Mouse (Mus musculus) liver, adult 2 months (tissue): ENCODE data around the gene Nes. TPM values are rescaled to one million over a fixed set of nuclear protein-coding genes. Genes with fewer than 3 reads are reported as not detected.

ENCODE experiments used
- DNase-seq: peaks from one replicate; pipeline ENCODE4 v3.0.0-alpha.2; 2011; ENCODE audit warnings: low read depth, low spot score; ENCODE audit errors: extremely low read depth
- H3K27ac ChIP-seq: fragments of 200-500 bp; replicated peaks from 2 replicates; pipeline ENCODE4 v1.5.1; 2012; ENCODE audit warnings: low read depth, mild to moderate bottlenecking, control low read depth, inconsistent platforms, low read length; ENCODE audit not compliant: insufficient read depth
- H3K27me3 ChIP-seq: fragments of 200-500 bp; 2 replicates; pipeline ENCODE4 v1.6.1; 2012; ENCODE audit warnings: mild to moderate bottlenecking, moderate library complexity, low read length, inconsistent platforms; ENCODE audit not compliant: control insufficient read depth, insufficient read depth
- H3K36me3 ChIP-seq: fragments of 200-500 bp; 2 replicates; pipeline ENCODE4 v1.6.1; 2012; ENCODE audit warnings: low read length, inconsistent platforms; ENCODE audit not compliant: control insufficient read depth, insufficient read depth
- H3K4me1 ChIP-seq: fragments of 200-500 bp; 2 replicates; pipeline ENCODE4 v1.6.1; 2011; ENCODE audit warnings: low read length; ENCODE audit not compliant: control insufficient read depth, insufficient read depth
- H3K4me3 ChIP-seq: fragments of 200-500 bp; 2 replicates; pipeline ENCODE4 v1.5.1; 2011; ENCODE audit warnings: low read depth, mild to moderate bottlenecking, control low read depth, low read length, moderate library complexity; ENCODE audit not compliant: insufficient read depth
- H3K79me2 ChIP-seq: fragments of 200-500 bp; 2 replicates; pipeline ENCODE4 v1.6.1; 2012; ENCODE audit warnings: inconsistent platforms, mild to moderate bottlenecking, low read length, moderate library complexity; ENCODE audit not compliant: control insufficient read depth, insufficient read depth
- H3K9ac ChIP-seq: fragments of 200-500 bp; 2 replicates; pipeline ENCODE4 v1.6.1; 2012; ENCODE audit warnings: low read depth, mild to moderate bottlenecking, control low read depth, inconsistent platforms, low read length
- CTCF ChIP-seq: fragments of 200-500 bp; IDR thresholded peaks from 2 replicates; pipeline ENCODE4 v1.5.1; 2011; ENCODE audit warnings: low read depth, low read length, control low read depth
- POLR2A ChIP-seq: fragments of 200-500 bp; IDR thresholded peaks from 2 replicates; pipeline ENCODE4 v1.6.1; 2011; ENCODE audit warnings: low read length, control low read depth; ENCODE audit not compliant: insufficient read depth; ENCODE audit errors: extremely low read depth
- WGBS: fragments of 180-500 bp; shearing (Covaris S2); methylation state at CpG from one replicate; pipeline ENCODE4 v1.1.7; 2018; 5-methylcytosine and 5-hydroxymethylcytosine counted together
- polyA plus RNA-seq: library from polyadenylated mRNA; depleted of rRNA; stranded (reverse); fragments of >200 nt; gene quantifications from 2 replicates; pipeline ENCODE4 v1.2.3, GENCODE M21; 2012
- total RNA-seq: library from RNA; depleted of rRNA; stranded (reverse); fragments of >200 nt; gene quantifications from 2 replicates; pipeline ENCODE4 v1.2.3, GENCODE M21; 2014

Nes gene
- total and polyA plus RNA-seq, 2 experiments: 0.53 to 0.65 TPM

DNA sequence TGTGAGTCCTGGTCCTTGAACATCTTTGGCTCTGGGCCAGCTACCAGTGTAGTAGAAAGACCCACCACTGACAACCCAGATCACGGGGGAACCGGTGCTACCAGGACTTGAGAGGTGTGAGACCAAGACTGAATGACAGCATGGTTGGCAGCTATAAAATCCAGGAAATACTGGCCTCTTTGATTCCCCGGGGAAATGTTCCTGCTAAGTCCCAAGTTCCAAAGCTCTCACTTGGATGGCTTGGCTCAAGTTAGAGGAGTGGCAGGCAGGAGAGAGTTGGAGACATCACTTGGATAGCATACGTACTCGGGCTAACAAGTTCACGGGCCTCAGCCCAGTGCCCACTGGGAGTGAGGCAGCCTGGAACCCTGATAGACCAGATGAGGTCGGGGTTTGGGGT is 27.3 kb upstream of the Nes start:
- H3K79me2 ChIP-seq: no peaks in the 10 kb centered on the region
- H3K36me3 ChIP-seq: peaks cover 32% of the 10 kb centered on the region
- peaks cover 7% of the 10 kb centered on the region; the same call in 1 of the 2 replicates for H3K27me3 ChIP-seq
- H3K4me3 ChIP-seq: no peak overlapping the region
- H3K4me1 ChIP-seq: peaks cover 6% of the 10 kb centered on the region
- no peak overlapping the region for H3K9ac ChIP-seq
- H3K27ac ChIP-seq: no peak overlapping the region
- no peak for DNase-seq
- WGBS: 81% methylated on average over 7 of the region's 7 CpGs
- no peak for TF ChIP-seq CTCF
- no peak for TF ChIP-seq POLR2A

DNA sequence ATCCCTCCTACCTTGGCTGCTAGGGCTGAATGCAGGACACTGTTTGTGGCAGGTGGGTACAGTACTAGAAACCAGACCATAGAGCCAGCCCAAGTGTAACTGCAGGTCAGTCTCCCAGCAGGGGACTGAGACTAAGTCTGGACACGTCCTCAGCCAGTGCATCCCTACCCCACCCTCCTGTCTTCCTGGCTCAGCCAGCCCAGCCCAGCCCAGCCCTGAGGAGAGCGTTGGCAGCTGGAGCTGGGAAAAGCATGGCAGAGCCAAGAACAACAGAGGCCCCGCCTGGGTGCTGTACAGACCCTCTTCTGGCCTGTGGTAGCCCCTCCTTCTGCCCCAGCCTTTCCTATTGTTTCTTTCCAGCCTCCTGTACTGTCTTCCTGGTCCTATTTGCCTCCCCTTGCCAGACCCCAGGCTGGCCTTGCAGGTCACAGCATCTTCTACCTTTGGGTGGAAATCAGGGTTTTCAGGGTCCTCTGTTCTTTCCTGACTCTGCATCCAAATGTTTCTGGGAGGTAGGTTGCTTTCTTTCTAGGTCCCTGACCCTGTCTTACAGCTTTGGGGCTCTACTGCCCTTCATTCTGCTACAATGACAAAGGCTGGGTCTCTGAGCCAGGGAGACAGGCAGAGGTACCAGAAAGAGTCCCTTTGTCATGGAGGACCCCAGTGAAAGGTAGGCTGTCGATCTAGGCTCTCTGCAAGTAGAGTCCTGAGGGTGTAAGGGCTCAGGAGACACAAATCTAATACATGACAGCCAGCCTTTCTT is 25.9 kb upstream of the Nes start:
- Histone ChIP-seq H3K27ac (no peak overlapping the region), H3K79me2 (no peaks in the 10 kb centered on the region), H3K9ac (no peak overlapping the region), H3K36me3 (peaks cover 18% of the 10 kb centered on the region), H3K4me1 (peaks cover 6% of the 10 kb centered on the region), H3K27me3 (peaks cover 17% of the 10 kb centered on the region; the same call in 1 of the 2 replicates), H3K4me3 (no peak overlapping the region)
- no peak for TF ChIP-seq CTCF
- no peak for TF ChIP-seq POLR2A
- 33% methylated on average over 4 of the region's 4 CpGs for WGBS
- DNase-seq: no peak

DNA sequence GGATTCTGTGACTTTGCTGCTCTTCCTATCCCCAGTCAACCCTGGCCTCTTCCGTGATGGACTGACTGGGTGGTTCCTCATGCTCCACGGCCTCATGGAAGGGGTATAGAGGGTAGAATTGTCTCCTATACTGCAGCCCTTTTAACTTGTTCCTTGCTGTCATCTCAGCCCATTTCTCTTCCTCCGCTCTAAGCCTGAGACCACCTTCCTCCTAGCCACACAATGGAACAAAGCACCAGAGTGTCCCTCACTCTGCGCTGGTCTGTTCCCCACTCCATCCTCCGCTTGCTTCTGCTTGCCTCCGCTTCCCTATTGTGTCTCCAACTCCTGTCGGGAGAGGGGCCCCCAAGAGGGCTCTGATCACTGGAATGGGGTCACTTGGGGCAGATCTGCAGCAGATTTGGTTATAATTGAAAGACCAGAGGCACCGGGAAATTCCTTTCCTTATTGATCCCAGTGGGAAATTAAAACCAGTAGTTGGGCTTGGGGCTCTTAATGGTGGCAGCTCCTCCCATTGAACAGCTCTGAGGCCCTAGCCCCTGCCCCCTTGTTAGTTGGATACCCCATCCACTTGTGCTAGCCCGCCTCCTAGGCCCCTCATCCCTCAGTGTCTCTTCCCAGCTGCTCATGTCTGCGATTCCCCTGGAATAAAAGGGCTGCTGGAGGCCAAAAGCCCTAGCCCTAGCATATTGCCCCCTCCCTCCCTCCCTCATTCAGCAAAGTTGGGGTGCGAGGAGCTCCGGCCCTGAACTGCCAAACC is 24.9 kb upstream of the Nes start:
- no peak for TF ChIP-seq CTCF
- TF ChIP-seq POLR2A: no peak
- Histone ChIP-seq H3K79me2 (no peaks in the 10 kb centered on the region), H3K36me3 (peaks cover 12% of the 10 kb centered on the region), H3K4me1 (peaks cover 6% of the 10 kb centered on the region), H3K27ac (no peak overlapping the region), H3K27me3 (peaks cover 22% of the 10 kb centered on the region; the same call in 1 of the 2 replicates), H3K4me3 (no peak overlapping the region), H3K9ac (no peak overlapping the region)
- 46% methylated on average over 12 of the region's 12 CpGs for WGBS
- no peak for DNase-seq

GRCm38 (mm10) chr3:87946541-87946860 is 24.4 kb upstream of the Nes start:
- Histone ChIP-seq H3K4me3 (no peak overlapping the region), H3K9ac (no peak overlapping the region), H3K27ac (no peak overlapping the region), H3K4me1 (peaks cover 6% of the 10 kb centered on the region), H3K27me3 (peaks cover 23% of the 10 kb centered on the region; the same call in 1 of the 2 replicates), H3K36me3 (peaks cover 7% of the 10 kb centered on the region), H3K79me2 (no peaks in the 10 kb centered on the region)
- 50% methylated on average over 1 of the region's 1 CpGs for WGBS
- DNase-seq: no peak
- TF ChIP-seq CTCF (no peak), POLR2A (no peak)

- TF ChIP-seq POLR2A (no peak), CTCF (no peak)
- Histone ChIP-seq H3K4me1 (peaks cover 6% of the 10 kb centered on the region), H3K27ac (no peak overlapping the region), H3K79me2 (no peaks in the 10 kb centered on the region), H3K4me3 (no peak overlapping the region), H3K27me3 (peaks cover 26% of the 10 kb centered on the region; the same call in 1 of the 2 replicates), H3K36me3 (peaks cover under 1% of the 10 kb centered on the region; the same call in 1 of the 2 replicates), H3K9ac (no peak overlapping the region)
- WGBS: 7% methylated on average over 26 of the region's 26 CpGs
- DNase-seq: no peak
Measured at GRCm38 (mm10) chr3:87947056-87947810, 23.6 kb upstream of the Nes start.
